Mouse (Mus musculus): ENCODE measurements at regions not wholly inside any gene's neighbourhood (a gene's known extent, or its start where the extent isn't known, plus 50 kb on each side); places are given as distances from the start of the nearest gene placed in this dataset.

DNA sequence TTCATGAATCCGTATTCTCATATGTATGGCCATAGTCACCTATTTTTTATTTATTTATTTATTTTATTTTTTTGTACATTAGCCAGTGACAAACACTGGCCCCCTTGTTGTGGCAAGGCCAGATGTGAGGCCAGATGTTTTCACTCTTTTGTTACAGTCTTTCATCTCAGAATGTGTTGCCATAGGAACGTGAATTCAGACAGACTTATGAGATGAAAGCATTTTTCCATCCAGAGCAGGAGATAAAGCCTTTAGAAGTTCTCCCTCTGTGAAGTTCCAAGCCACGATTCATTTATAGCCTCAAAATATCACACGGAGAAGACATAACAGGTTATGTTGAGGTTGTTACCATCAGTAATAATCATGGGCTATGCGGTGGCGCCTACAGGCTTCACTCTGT is 220.9 kb downstream of the Arpp21 start:
- no peak for DNase-seq

DNA sequence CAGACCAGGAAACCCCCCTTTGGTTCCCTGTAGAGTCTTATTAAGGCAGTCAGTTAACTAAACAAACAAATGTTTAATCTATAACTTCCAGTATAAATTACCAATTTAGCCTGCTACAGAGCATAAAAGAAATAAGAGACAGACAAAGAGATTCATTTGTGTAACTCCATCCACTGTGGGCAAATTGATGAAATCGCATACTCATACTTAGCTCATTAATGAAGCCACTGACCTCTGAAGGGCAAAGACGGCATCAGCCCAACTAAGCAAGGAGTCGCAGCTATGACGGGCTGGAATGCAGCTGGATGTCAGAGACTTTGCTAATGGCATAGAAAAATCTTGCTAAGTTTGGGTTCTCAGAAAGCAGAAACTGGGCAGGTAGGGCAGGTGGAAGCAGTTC is 241.3 kb downstream of the Arpp21 start:
- DNase-seq: no peak

GRCm38 (mm10) chr9:111993844-111994243 is 241.9 kb downstream of the Arpp21 start:
- DNase-seq: no peak

- no peak for DNase-seq
Observed at GRCm38 (mm10) chr9:111990060-111990459, 245.7 kb downstream of the Arpp21 start.

GRCm38 (mm10) chr9:111963405-111964037 is 272.2 kb downstream of the Arpp21 start:
- DNase-seq: no peak

- DNase-seq: no peak
Observed at GRCm38 (mm10) chr9:111957799-111958198, 267.7 kb upstream of the Stac start.

- DNase-seq: peak; percentile 12
Observed at GRCm38 (mm10) chr9:111939271-111940067, 249.3 kb upstream of the Stac start.

- no peak for DNase-seq
Observed at GRCm38 (mm10) chr9:111932455-111932854, 242.3 kb upstream of the Stac start.

DNA sequence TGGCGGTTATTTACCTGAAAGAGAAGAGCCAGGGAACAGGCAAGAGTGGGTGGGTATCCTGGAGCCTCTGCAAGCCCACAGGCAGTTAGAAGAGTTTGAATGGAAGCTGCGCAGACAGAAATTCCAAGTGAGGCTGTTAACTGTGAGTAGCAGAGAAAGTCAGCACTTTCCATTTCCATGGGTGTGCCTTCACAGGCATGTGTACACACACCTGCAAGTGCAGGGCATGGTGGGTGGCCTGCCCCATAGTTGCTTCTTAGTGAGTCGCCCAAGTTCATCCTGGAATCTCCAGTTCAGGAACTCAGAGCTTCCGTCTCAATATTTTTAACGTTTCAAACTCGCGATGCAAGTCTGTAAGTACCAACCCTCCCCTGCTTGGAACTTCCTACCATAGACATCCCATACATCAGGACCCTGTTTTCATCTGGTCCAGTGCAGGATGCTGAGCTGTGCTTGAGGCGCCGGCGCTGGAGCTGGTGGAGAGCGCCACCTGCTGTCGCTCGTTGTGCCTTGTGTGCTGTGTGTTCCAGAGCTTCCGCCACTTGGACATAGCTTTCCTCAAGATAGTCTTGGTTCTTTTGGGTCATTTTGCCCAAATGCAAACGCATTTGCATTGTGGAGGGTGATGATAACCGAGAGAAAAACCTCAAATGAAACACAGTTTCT is 228.3 kb upstream of the Stac start:
- DNase-seq: peak; percentile 89

DNA sequence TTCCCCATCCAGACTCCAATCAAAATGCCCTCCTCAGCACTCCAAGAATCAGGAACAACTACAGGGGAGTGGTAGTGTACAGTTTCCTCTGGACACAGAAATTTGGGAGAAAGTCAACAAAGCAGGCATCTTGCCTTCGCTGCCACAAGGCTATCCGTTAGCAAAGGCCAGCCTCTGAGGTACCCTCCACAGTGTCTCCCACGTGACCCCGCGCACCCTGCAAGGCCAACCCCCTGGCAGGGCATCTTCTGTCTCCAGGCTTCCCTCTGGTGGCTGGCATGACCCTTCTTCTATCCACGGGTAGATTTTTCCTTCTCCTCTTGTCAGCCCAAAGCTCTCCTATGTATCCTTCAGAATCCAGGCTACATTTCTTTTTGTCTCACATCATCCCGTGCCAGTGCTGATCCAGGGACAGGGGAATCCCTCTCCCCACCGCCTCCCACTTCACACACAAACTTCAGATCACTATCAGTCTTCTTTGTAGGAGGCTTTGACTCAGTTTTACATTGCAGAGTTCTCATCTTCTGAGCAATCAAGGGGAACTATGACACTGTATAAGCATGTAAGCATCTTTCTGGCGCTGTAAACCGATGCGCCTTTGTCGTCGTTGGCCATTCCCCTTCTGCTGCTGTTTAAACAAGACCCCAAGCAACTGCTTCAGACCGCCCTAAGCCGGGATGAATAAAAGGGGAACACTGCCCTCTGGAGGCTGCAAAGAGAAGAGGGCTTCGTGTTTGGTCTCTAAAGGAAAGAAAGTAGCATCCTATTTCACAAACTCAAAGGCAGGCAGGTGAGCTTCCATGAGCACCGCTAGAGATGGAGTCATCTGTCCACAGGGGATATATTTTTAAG is 226.8 kb upstream of the Stac start:
- DNase-seq: peak; percentile 62

GRCm38 (mm10) chr9:111908806-111909205 is 218.7 kb upstream of the Stac start:
- DNase-seq: no peak

DNA sequence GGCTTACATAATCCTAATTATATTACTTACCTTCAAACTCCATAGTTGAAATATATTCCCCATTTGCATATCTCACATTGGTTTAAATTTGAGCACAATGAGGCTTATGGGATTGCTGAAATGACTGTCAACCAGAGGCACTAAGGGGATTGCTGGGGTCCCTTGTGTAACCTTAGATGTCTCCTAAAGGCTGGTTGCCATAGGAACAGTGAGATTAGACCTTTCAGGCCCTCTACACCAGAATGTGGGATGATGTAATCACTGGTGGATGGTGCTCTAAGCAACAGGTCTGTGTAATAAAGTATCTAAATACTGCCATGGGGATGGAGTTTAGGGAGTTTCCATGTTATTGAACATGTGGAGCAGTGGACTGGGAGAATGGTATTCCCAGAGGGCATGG is 210.0 kb upstream of the Stac start:
- no peak for DNase-seq

- DNase-seq: no peak
Observed at GRCm38 (mm10) chr9:111897626-111898025, 207.5 kb upstream of the Stac start.

DNA sequence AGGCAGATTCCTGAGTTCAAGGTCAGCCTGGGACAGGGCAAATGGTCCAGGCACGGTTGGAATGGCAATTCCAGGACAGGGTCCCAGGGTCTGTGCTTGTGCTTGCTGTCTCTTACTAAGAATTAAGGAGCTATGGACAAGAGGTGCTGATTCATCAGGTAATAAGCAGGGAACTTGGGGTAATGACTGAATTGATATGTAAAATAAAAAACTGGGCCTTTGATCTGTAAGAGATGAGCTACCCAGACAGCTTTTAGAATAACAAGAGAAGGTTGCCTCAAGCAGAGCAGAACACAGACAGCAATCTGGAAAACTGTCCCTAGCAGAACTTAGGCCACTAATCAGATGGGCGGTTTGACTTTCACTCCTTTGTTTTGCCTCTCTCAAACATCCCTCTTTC is 189.6 kb upstream of the Stac start:
- DNase-seq: no peak

DNA sequence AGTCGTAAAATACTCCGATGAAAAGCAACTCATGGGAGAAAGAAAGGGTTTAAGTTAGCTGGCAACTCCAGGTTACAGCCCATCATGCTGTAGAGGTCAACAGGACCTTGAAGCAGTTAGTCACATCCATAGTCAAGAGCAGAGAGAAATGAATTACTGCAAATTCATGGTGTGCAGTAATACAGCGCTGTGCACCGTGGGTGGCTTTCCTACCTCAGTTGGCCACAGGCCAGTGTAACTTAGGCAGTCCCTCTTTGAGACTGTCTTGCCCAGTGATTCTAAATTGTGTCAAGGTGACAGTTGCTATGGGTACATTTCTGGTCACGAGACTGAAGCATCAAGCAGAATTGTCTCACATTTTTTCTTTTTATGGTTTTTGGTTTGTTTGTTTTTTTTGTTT is 186.7 kb upstream of the Stac start:
- DNase-seq: no peak

DNA sequence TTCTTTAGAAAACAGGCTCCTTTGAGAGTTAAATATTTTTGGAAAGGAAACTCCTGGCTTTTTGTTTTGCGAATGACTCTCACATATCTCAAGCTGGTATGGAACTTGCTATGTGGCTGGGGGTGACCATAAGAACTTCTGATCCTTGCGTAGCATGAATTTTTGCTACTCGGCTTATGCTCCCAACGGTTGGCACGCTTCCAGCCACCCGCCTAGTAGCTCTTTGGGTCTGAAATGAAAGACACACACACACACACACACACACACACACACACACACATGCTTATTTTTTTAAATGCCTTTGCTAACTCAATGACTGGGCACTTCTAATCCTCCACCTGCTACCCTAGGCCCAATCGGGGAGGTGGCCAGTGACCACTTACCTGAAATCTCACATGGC is 180.3 kb upstream of the Stac start:
- peak; percentile 36 for DNase-seq

- DNase-seq: no peak
Observed at GRCm38 (mm10) chr9:111869801-111870382, 179.7 kb upstream of the Stac start.

DNA sequence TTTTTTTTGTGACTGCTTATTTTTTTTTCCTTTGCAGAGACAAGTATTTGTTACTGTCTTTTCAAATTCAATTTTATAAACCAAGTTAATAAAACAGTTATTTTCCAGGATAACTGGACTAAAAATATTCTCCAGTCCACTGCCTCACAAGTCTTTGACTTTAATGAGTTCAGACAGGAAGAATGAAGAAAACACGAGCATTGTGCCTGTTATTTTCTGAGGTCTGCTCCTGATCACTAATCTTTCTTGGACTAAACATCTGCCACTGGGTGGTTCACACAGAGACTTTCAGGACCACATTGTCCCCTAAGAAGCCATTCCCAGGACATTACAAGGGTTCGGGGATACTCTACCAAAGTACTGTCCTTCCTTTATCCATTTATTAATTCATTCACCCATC is 167.9 kb upstream of the Stac start:
- no peak for DNase-seq

- DNase-seq: no peak
Observed at GRCm38 (mm10) chr9:111854976-111855375, 164.8 kb upstream of the Stac start.

GRCm38 (mm10) chr9:111846366-111846765 is 156.2 kb upstream of the Stac start:
- DNase-seq: no peak

- DNase-seq: no peak
Observed at GRCm38 (mm10) chr9:111841151-111841550, 151.0 kb upstream of the Stac start.

GRCm38 (mm10) chr9:111838069-111838820 is 148.1 kb upstream of the Stac start:
- DNase-seq: peak; percentile 19

Measured in right cerebral cortex, postnatal 14 days (tissue).